Mouse (Mus musculus): ENCODE results near the gene Ubxn7. TPM values are rescaled to one million over a fixed set of nuclear protein-coding genes. Genes with fewer than 3 reads are reported as not detected.
"Not testable (repeated sequence)": the region's sequence is repeated elsewhere in the genome, so short reads cannot be mapped to it uniquely, and the experiment has no call there.

The Ubxn7 gene
- 8.0 and 8.2 TPM in 2 replicates for polyA plus RNA-seq (2015; fragmentation: Nextera tagmentation; extraction: Ambion mirVana)

- DNase-seq (ENCODE audit: low spot score), result peak; percentile 99
- Histone ChIP-seq H3K36me3 (ENCODE audit: control insufficient read depth, insufficient read depth, low read length) (no peaks in the 10 kb centered on the region), H3K4me1 (replicated peaks; ENCODE audit: control insufficient read depth, insufficient read depth) (no peaks in the 10 kb centered on the region), H3K4me2 (replicated peaks; ENCODE audit: low read depth) (peak within 1 kb of the TSS; percentile 71), H3K9ac (ENCODE audit: low read length) (peak within 1 kb of the TSS; percentile 99), H3K9me3 (ENCODE audit: control insufficient read depth, low read length) (no peaks in the 10 kb centered on the region), H3K27me3 (ENCODE audit: control insufficient read depth, insufficient read depth, low read length) (no peaks in the 10 kb centered on the region), H3K27ac (replicated peaks) (peak within 1 kb of the TSS; percentile 98), H3K4me3 (ENCODE audit: low read depth, low read length) (peak within 1 kb of the TSS; percentile 97)
- 0% methylated on average over 47 of the region's 52 CpGs for WGBS
- peak; percentile 97 for ATAC-seq (ENCODE audit: low FRiP score, low TSS enrichment)
- no peak for TF ChIP-seq EP300 (optimal IDR thresholded peaks at IDR 0.05)
- TF ChIP-seq CTCF (IDR thresholded peaks at IDR 0.05; ENCODE audit: low read depth), result no peak
Observed at GRCm38 (mm10) chr16:32332040-32332555, at the start of gene Ubxn7. Ubxn7 (plus strand) TSS chr16:32332257.

- H3K4me2 ChIP-seq (replicated peaks; ENCODE audit: low read depth), result no peak overlapping the region
- no peak for TF ChIP-seq CTCF (IDR thresholded peaks at IDR 0.05; ENCODE audit: low read depth)
- TF ChIP-seq EP300 (optimal IDR thresholded peaks at IDR 0.05), result no peak
- H3K27ac ChIP-seq (replicated peaks), result no peak overlapping the region
- DNase-seq (ENCODE audit: low spot score) (no peak), ATAC-seq (ENCODE audit: low FRiP score, low TSS enrichment) (no peak)
- H3K9ac ChIP-seq (ENCODE audit: low read length), result no peak overlapping the region
- 0 out of 2 replicates have a peak, but pooled peaks cover 2% of the 10 kb centered on the region for H3K4me1 ChIP-seq (replicated peaks; ENCODE audit: control insufficient read depth, insufficient read depth)
- H3K9me3 ChIP-seq (ENCODE audit: control insufficient read depth, low read length), result no peaks in the 10 kb centered on the region
- no peak overlapping the region for H3K4me3 ChIP-seq (ENCODE audit: low read depth, low read length)
- H3K36me3 ChIP-seq (ENCODE audit: control insufficient read depth, insufficient read depth, low read length), result peaks cover 11% of the 10 kb centered on the region
- no peaks in the 10 kb centered on the region for H3K27me3 ChIP-seq (ENCODE audit: control insufficient read depth, insufficient read depth, low read length)
Observed at GRCm38 (mm10) chr16:32282608-32283007, 49.4 kb upstream of the Ubxn7 start.

GRCm38 (mm10) chr16:32291821-32292220 lies 40.2 kb upstream of the Ubxn7 start:
- Histone ChIP-seq H3K9ac (ENCODE audit: low read length) (no peak overlapping the region), H3K36me3 (ENCODE audit: control insufficient read depth, insufficient read depth, low read length) (peaks cover 7% of the 10 kb centered on the region; the same call in 1 of the 2 replicates), H3K4me1 (replicated peaks; ENCODE audit: control insufficient read depth, insufficient read depth) (no peaks in the 10 kb centered on the region), H3K9me3 (ENCODE audit: control insufficient read depth, low read length) (no peaks in the 10 kb centered on the region), H3K4me3 (ENCODE audit: low read depth, low read length) (no peak overlapping the region), H3K27me3 (ENCODE audit: control insufficient read depth, insufficient read depth, low read length) (no peaks in the 10 kb centered on the region), H3K4me2 (replicated peaks; ENCODE audit: low read depth) (no peak overlapping the region), H3K27ac (replicated peaks) (no peak overlapping the region)
- DNase-seq (ENCODE audit: low spot score) (no peak), ATAC-seq (ENCODE audit: low FRiP score, low TSS enrichment) (no peak)
- TF ChIP-seq CTCF (IDR thresholded peaks at IDR 0.05; ENCODE audit: low read depth), result no peak
- TF ChIP-seq EP300 (optimal IDR thresholded peaks at IDR 0.05), result no peak
- WGBS, result 92% methylated on average over 4 of the region's 4 CpGs

GRCm38 (mm10) chr16:32299617-32300016 lies 32.4 kb upstream of the Ubxn7 start:
- not testable (repeated sequence) for H3K9ac ChIP-seq (ENCODE audit: low read length); H3K4me2 ChIP-seq (replicated peaks; ENCODE audit: low read depth); ATAC-seq (ENCODE audit: low FRiP score, low TSS enrichment)

GRCm38 (mm10) chr16:32303046-32303445 lies 29.0 kb upstream of the Ubxn7 start:
- no peak overlapping the region for H3K27ac ChIP-seq (replicated peaks)
- 0 out of 2 replicates have a peak, but pooled peaks cover 4% of the 10 kb centered on the region for H3K36me3 ChIP-seq (ENCODE audit: control insufficient read depth, insufficient read depth, low read length)
- no peak for TF ChIP-seq CTCF (IDR thresholded peaks at IDR 0.05; ENCODE audit: low read depth)
- no peak for TF ChIP-seq EP300 (optimal IDR thresholded peaks at IDR 0.05)
- no peaks in the 10 kb centered on the region for H3K9me3 ChIP-seq (ENCODE audit: control insufficient read depth, low read length)
- H3K9ac ChIP-seq (ENCODE audit: low read length), result no peak overlapping the region
- DNase-seq (ENCODE audit: low spot score) (no peak), ATAC-seq (ENCODE audit: low FRiP score, low TSS enrichment) (no peak)
- H3K4me1 ChIP-seq (replicated peaks; ENCODE audit: control insufficient read depth, insufficient read depth), result no peaks in the 10 kb centered on the region
- WGBS, result 50% methylated on average over 1 of the region's 1 CpGs
- no peaks in the 10 kb centered on the region for H3K27me3 ChIP-seq (ENCODE audit: control insufficient read depth, insufficient read depth, low read length)
- no peak overlapping the region for H3K4me2 ChIP-seq (replicated peaks; ENCODE audit: low read depth)
- no peak overlapping the region for H3K4me3 ChIP-seq (ENCODE audit: low read depth, low read length)

More at GRCm38 (mm10) chr16:32299617-32300016, 32.4 kb upstream of the Ubxn7 start:
- not testable (repeated sequence) for H3K9me3 ChIP-seq (ENCODE audit: control insufficient read depth, low read length); H3K36me3 ChIP-seq (ENCODE audit: control insufficient read depth, insufficient read depth, low read length); H3K27me3 ChIP-seq (ENCODE audit: control insufficient read depth, insufficient read depth, low read length); H3K4me3 ChIP-seq (ENCODE audit: low read depth, low read length); H3K27ac ChIP-seq (replicated peaks); DNase-seq (ENCODE audit: low spot score); H3K4me1 ChIP-seq (replicated peaks; ENCODE audit: control insufficient read depth, insufficient read depth)
- WGBS, result 97% methylated on average over 4 of the region's 4 CpGs

- WGBS, result 95% methylated on average over 7 of the region's 7 CpGs
- TF ChIP-seq EP300 (optimal IDR thresholded peaks at IDR 0.05) (no peak), CTCF (IDR thresholded peaks at IDR 0.05; ENCODE audit: low read depth) (no peak)
- ATAC-seq (ENCODE audit: low FRiP score, low TSS enrichment) (no peak), DNase-seq (ENCODE audit: low spot score) (no peak)
- Histone ChIP-seq H3K4me1 (replicated peaks; ENCODE audit: control insufficient read depth, insufficient read depth) (no peaks in the 10 kb centered on the region), H3K4me3 (ENCODE audit: low read depth, low read length) (no peak overlapping the region), H3K9me3 (ENCODE audit: control insufficient read depth, low read length) (no peaks in the 10 kb centered on the region), H3K4me2 (replicated peaks; ENCODE audit: low read depth) (no peak overlapping the region), H3K36me3 (ENCODE audit: control insufficient read depth, insufficient read depth, low read length) (0 out of 2 replicates have a peak, but pooled peaks cover 3% of the 10 kb centered on the region), H3K9ac (ENCODE audit: low read length) (no peak overlapping the region), H3K27ac (replicated peaks) (no peak overlapping the region), H3K27me3 (ENCODE audit: control insufficient read depth, insufficient read depth, low read length) (no peaks in the 10 kb centered on the region)
Observed at GRCm38 (mm10) chr16:32303886-32304285, 28.2 kb upstream of the Ubxn7 start.

Data from stomach, postnatal 0 days (tissue).